Mouse (Mus musculus) ES-Bruce4 (cell line): ENCODE results near the gene Olfml1.

Experiments used
- CTCF ChIP-seq: IDR thresholded peaks from one replicate; pipeline ENCODE4 v1.8.1; 2011; ENCODE audit warnings: low read depth, low read length
- EP300 ChIP-seq: IDR thresholded peaks from 2 replicates; pipeline ENCODE4 v1.6.1; 2011; ENCODE audit warnings: low read depth, low read length; ENCODE audit not compliant: insufficient read depth

DNA sequence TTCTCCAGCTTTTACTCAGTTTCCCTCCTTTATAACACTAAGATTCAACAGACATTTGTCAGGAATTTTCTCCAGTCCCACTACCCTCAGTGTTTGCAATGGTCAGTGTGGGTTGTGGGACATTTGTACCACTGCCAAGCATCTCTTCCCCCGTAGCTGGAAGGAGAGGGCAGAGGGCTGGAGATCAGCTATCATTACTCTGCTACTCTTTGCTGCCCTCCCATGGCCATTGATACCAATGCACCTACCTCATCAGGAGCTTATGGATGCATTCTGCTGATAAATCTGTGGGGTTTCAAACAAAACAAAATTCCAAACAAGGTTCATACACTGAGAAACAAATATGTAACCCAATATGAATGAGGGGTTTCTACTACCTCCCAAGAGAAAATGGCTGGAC, 40.9 kb upstream of the Olfml1 start:
- peak; percentile 59 for TF ChIP-seq CTCF
- no peak for TF ChIP-seq EP300
